Mouse (Mus musculus): ENCODE results near the gene Patj.

Gene Patj

DNA sequence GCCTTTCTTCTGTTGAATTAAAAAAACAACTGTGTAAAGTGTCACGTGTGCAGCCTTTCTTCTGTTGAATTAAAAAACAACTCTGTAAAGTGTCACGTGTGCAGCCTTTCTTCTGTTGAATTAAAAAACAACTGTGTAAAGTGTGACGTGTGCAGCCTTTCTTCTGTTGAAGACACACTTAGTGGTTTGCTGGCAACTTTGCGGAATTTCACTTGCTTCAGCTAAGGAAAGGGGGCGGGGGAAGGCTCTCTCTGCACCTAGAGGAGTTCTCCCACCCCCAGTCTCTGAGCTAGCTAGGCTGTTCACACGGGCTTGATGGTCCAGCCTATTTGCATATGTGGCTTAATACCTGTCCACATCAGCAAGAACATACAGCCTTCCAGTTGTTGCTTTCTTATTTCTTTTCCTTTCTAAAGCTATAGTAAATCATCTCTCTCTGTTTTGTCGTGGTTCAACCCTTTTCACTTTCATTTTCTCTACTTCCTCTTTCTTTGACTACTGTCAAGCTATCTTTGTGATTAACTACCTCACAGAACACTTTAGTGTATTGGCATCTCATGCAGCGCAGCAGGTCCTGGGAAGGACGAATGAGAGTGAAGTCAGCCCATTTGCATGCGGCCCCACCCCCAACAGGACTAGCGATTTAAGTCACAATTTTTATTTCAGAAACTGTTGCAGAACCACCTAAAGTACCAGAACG lies 41.2 kb downstream of the Patj start:
- TF ChIP-seq CTCF (conservative IDR thresholded peaks at IDR 0.05; ENCODE audit: low read length) = no peak
- TF ChIP-seq POU5F1 (IDR thresholded peaks at IDR 0.05; ENCODE audit: borderline replicate concordance, low read length) = no peak
- no peak for TF ChIP-seq NANOG (IDR thresholded peaks at IDR 0.05; ENCODE audit: borderline replicate concordance, low read length)
- no peaks in the 10 kb centered on the region for H3K9me3 ChIP-seq (ENCODE audit: low read length)

DNA sequence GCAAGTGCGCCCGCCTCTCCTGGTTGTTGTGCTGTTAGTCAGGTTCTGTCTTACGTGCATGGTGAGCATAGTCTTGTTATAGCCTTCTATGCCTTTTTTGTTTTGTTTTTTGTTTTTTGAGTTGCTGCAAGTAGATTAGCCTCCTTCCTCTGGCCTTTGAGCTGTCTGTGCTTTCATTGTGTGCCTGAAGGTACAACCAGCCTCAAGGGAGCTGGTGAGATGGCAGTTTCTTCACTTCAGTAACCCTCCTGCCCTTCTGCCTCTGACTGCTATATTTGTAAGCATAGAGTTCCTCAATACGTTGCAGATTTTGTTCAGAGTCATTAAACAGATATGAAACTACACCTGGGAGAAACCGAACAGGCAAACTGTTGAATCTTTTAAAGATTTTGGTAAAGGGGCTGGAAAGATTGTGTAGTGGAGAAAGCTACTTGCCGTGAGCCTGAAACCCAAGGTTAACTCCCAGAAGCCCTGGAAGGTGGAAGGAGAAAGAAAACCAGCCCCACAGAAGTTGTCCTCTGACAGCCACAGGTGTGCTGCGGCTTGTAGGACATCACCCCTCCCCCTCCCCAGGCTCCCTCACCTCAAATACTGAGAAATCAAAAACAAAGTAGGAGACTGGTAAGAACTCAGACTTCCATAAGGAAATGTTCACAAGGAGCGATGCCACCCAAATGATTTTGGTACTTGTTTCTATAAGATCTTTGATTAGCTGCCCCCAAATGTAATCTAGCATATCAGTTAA lies 43.8 kb downstream of the Patj start:
- peaks cover 3% of the 10 kb centered on the region; the same call in 1 of the 2 replicates for H3K4me1 ChIP-seq (replicated peaks; ENCODE audit: low read depth, low read length)
- no peaks in the 10 kb centered on the region for H3K27me3 ChIP-seq (ENCODE audit: insufficient read depth, low read length)
- no peaks in the 10 kb centered on the region for H3K36me3 ChIP-seq (ENCODE audit: insufficient read depth, low read length)
- TF ChIP-seq CTCF (conservative IDR thresholded peaks at IDR 0.05; ENCODE audit: low read length) = no peak
- no peak for TF ChIP-seq POU5F1 (IDR thresholded peaks at IDR 0.05; ENCODE audit: borderline replicate concordance, low read length)
- TF ChIP-seq NANOG (IDR thresholded peaks at IDR 0.05; ENCODE audit: borderline replicate concordance, low read length) = no peak
- no peak overlapping the region for H3K4me3 ChIP-seq (replicated peaks; ENCODE audit: low read length)
- no peaks in the 10 kb centered on the region for H3K9me3 ChIP-seq (ENCODE audit: low read length)

More for the DNA sequence above, 41.2 kb downstream of the Patj start:
- Histone ChIP-seq H3K36me3 (ENCODE audit: insufficient read depth, low read length) (no peaks in the 10 kb centered on the region), H3K4me3 (replicated peaks; ENCODE audit: low read length) (no peak overlapping the region), H3K27me3 (ENCODE audit: insufficient read depth, low read length) (no peaks in the 10 kb centered on the region), H3K4me1 (replicated peaks; ENCODE audit: low read depth, low read length) (peaks cover 3% of the 10 kb centered on the region; the same call in 1 of the 2 replicates)

GRCm38 (mm10) chr4:98441248-98441647 lies 45.7 kb downstream of the Patj start:
- Histone ChIP-seq H3K9me3 (ENCODE audit: low read length) (peaks cover 9% of the 10 kb centered on the region), H3K4me1 (replicated peaks; ENCODE audit: low read depth, low read length) (peaks cover 3% of the 10 kb centered on the region; the same call in 1 of the 2 replicates), H3K36me3 (ENCODE audit: insufficient read depth, low read length) (no peaks in the 10 kb centered on the region), H3K27me3 (ENCODE audit: insufficient read depth, low read length) (no peaks in the 10 kb centered on the region), H3K4me3 (replicated peaks; ENCODE audit: low read length) (no peak overlapping the region)
- TF ChIP-seq POU5F1 (IDR thresholded peaks at IDR 0.05; ENCODE audit: borderline replicate concordance, low read length) (no peak), NANOG (IDR thresholded peaks at IDR 0.05; ENCODE audit: borderline replicate concordance, low read length) (no peak), CTCF (conservative IDR thresholded peaks at IDR 0.05; ENCODE audit: low read length) (no peak)

DNA sequence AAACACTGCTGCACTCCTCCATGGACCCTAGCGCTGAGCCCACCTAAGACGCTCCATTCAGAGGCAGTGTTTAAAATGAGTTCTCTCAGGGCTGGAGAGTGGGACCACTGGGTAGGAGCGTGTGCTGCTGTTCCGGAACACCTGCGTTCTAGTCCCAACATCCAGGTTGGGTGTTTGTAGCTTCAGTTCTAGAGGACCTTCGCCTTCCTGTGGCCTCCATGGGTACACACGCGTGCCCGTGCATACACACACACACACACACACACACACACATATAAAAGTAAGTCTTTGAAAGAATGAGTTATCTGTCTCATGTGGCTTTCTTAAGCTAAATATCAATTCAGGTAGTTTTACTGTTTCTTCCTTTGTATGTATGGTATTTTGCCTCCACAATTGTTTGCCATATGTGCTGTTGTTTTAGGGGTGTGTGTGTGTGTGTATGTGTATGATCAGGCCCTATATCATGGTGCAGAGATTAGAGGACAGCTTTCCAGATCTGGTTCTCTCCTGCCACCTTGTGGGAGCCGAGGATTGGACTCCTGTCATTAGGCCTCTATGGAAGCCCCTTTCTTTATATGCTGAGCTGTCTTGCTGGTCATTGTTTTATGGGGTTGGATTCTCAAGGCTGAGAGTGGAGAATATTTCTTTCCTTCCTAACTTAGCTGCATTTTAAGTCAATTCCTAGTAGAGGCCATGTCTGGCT lies 49.0 kb downstream of the Patj start:
- H3K4me1 ChIP-seq (replicated peaks; ENCODE audit: low read depth, low read length) = no peaks in the 10 kb centered on the region
- H3K27me3 ChIP-seq (ENCODE audit: insufficient read depth, low read length) = no peaks in the 10 kb centered on the region
- TF ChIP-seq NANOG (IDR thresholded peaks at IDR 0.05; ENCODE audit: borderline replicate concordance, low read length) (no peak), CTCF (conservative IDR thresholded peaks at IDR 0.05; ENCODE audit: low read length) (peak; percentile 12; the same call in 1 of the 2 replicates)

GRCm38 (mm10) chr4:98449564-98450263 lies 54.1 kb downstream of the Patj start:
- no peak for TF ChIP-seq CTCF (conservative IDR thresholded peaks at IDR 0.05; ENCODE audit: low read length)
- no peak for TF ChIP-seq POU5F1 (IDR thresholded peaks at IDR 0.05; ENCODE audit: borderline replicate concordance, low read length)
- no peak for TF ChIP-seq NANOG (IDR thresholded peaks at IDR 0.05; ENCODE audit: borderline replicate concordance, low read length)
- H3K27me3 ChIP-seq (ENCODE audit: insufficient read depth, low read length) = no peaks in the 10 kb centered on the region

More for the DNA sequence above, 49.0 kb downstream of the Patj start:
- peaks cover 9% of the 10 kb centered on the region for H3K9me3 ChIP-seq (ENCODE audit: low read length)
- H3K36me3 ChIP-seq (ENCODE audit: insufficient read depth, low read length) = no peaks in the 10 kb centered on the region
- H3K4me3 ChIP-seq (replicated peaks; ENCODE audit: low read length) = no peak overlapping the region

DNA sequence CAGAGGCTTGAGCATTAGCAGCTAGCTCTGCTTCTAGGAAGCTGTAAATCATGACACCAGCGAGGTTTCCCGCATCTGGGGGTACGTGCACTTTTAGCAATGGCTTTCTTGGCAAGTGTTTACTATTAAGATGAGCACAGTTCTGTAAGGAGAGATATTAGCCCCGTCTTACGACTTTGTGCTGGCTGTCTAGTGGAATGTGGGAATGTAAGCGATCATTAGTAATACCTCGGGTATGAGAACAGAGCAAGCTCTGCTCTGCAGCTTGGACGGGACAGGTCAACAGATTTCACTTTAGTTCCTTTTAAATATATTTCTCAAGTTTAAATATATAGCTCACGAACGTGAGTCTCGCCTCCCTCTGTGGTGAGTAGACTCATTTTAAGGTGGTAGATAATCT lies 54.7 kb downstream of the Patj start:
- TF ChIP-seq POU5F1 (IDR thresholded peaks at IDR 0.05; ENCODE audit: borderline replicate concordance, low read length) (no peak), NANOG (IDR thresholded peaks at IDR 0.05; ENCODE audit: borderline replicate concordance, low read length) (no peak), CTCF (conservative IDR thresholded peaks at IDR 0.05; ENCODE audit: low read length) (no peak)
- H3K9me3 ChIP-seq (ENCODE audit: low read length) = peaks cover 27% of the 10 kb centered on the region
- H3K36me3 ChIP-seq (ENCODE audit: insufficient read depth, low read length) = no peaks in the 10 kb centered on the region
- no peak overlapping the region for H3K4me3 ChIP-seq (replicated peaks; ENCODE audit: low read length)
- no peaks in the 10 kb centered on the region for H3K27me3 ChIP-seq (ENCODE audit: insufficient read depth, low read length)
- H3K4me1 ChIP-seq (replicated peaks; ENCODE audit: low read depth, low read length) = no peaks in the 10 kb centered on the region

More at GRCm38 (mm10) chr4:98449564-98450263, 54.1 kb downstream of the Patj start:
- H3K9me3 ChIP-seq (ENCODE audit: low read length) = peaks cover 23% of the 10 kb centered on the region
- no peaks in the 10 kb centered on the region for H3K36me3 ChIP-seq (ENCODE audit: insufficient read depth, low read length)
- H3K4me3 ChIP-seq (replicated peaks; ENCODE audit: low read length) = no peak overlapping the region
- no peaks in the 10 kb centered on the region for H3K4me1 ChIP-seq (replicated peaks; ENCODE audit: low read depth, low read length)

GRCm38 (mm10) chr4:98450829-98451228 lies 55.2 kb downstream of the Patj start:
- TF ChIP-seq CTCF (conservative IDR thresholded peaks at IDR 0.05; ENCODE audit: low read length) = no peak
- TF ChIP-seq NANOG (IDR thresholded peaks at IDR 0.05; ENCODE audit: borderline replicate concordance, low read length) = no peak
- TF ChIP-seq POU5F1 (IDR thresholded peaks at IDR 0.05; ENCODE audit: borderline replicate concordance, low read length) = no peak
- Histone ChIP-seq H3K27me3 (ENCODE audit: insufficient read depth, low read length) (no peaks in the 10 kb centered on the region), H3K4me3 (replicated peaks; ENCODE audit: low read length) (no peak overlapping the region), H3K9me3 (ENCODE audit: low read length) (peaks cover 25% of the 10 kb centered on the region), H3K4me1 (replicated peaks; ENCODE audit: low read depth, low read length) (no peaks in the 10 kb centered on the region), H3K36me3 (ENCODE audit: insufficient read depth, low read length) (no peaks in the 10 kb centered on the region)

Measured in E14TG2a.4 (cell line).